Mouse (Mus musculus) regulatory T cell (primary cell): ENCODE results near the gene Nat14.

Experiments
- in situ Hi-C: fragments of 300-600 bp; cut with MboI, MseI; formaldehyde crosslinking; loops from one replicate; pipeline ENCODE4 v1.15.1; 2025; ENCODE audit warnings: high pct_unique_total_duplicates

Gene Nat14

DNA sequence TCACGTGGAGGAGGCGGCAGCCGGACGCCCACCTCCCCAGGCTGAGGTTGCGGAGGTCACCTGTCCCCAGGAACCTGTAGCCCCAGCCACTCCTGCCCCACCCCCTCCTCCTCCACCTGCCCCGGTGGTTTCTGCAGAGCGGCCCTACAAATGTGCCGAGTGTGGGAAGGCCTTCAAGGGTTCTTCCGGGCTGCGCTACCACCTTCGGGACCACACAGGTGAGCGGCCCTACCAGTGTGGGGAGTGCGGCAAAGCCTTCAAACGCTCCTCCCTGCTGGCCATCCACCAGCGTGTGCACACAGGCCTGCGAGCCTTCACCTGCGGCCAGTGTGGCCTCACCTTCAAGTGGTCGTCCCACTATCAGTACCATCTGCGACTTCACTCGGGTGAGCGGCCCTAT lies 1.9 kb upstream of the Nat14 start:
- in situ Hi-C loops: no loop called here

DNA sequence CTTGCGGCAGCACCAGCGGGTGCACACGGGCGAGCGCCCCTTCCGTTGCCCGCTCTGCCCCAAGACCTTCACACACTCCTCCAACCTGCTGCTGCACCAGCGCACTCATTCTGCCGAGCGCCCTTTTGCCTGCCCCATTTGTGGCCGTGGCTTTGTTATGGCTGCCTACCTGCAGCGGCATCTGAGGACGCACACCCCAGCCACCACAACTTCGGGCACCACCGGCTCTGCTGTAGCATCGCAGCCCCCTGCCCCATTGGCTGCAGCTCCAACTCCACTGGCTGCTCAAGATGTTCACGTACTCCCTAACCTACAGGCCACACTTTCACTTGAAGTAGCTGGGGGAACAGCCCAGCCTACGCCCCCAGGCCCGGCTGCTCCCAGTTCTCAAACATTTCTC lies 1.3 kb upstream of the Nat14 start:
- in situ Hi-C loops: no loop called here

GRCm38 (mm10) chr7:4920976-4921823 lies 628 bp upstream of the Nat14 start:
- in situ Hi-C loops: no loop called here

- in situ Hi-C loops: no loop called here
Measured at GRCm38 (mm10) chr7:4922508-4922907, 680 bp downstream of the Nat14 start.

GRCm38 (mm10) chr7:4922931-4923565 lies 1.2 kb downstream of the Nat14 start:
- in situ Hi-C loops: no loop called here

GRCm38 (mm10) chr7:4923586-4924364 lies 1.9 kb downstream of the Nat14 start:
- in situ Hi-C loops: no loop called here

- in situ Hi-C loops: no loop called here
Measured at GRCm38 (mm10) chr7:4924483-4924882, 2.7 kb downstream of the Nat14 start.

- in situ Hi-C loops: loop anchor here (5.0 kb wide), 1 partner anchor 48 kb away; the partner anchor contains the start of gene Isoc2a
Measured at GRCm38 (mm10) chr7:4924891-4925301, 3.1 kb downstream of the Nat14 start.

DNA sequence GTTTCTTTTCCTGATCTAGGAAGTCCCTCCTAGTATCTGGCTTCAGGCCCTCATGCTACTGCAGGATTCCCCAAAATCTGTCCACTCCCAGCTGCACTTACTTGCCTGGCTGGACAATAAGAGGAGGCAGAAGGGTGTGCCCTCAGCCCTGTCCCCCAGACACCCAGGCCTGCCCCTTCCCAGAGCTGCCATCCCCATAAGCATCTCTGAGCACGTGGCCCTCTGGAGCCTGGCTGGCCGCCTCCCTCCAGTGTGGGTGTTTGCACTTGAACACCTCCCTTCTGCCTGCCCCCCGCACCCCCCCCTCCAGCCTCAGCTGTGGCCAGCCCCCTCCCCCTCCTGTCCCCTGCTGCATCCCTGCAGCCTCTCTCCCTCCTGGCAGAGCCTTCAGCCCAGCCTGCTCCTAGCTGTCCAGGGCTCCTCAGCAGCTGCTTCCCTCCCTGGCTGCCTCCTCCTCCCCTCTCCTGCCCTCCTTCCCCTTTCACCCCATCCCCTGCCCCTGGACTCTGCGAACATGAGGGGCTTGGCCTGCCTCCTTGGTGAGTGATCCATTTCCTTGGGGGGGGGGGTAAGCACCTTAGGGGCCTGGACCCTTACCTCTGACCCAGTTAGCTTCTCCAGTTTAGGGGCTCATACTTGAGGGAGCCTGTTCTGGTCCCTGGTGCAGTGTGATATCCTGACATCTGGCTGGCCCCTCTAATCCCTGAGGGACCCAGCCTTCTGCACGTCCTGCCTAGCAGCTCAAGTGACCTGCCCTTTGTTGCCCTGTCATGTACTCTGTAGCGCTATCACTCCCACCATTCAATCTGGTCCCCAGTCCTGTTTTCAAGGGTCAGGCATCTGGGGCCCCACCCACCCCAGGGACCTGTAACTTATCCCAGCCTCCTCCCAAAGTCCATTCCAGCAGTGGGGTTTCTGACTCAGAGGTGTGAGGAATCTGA lies 3.9 kb downstream of the Nat14 start, which contains the start of gene Ssc5d:
Gene Ssc5d (plus strand): TSS at position 345 of the 941 bp plus-strand sequence.
- in situ Hi-C loops: loop anchor here (5.0 kb wide), 1 partner anchor 48 kb away; the partner anchor contains the start of gene Isoc2a

DNA sequence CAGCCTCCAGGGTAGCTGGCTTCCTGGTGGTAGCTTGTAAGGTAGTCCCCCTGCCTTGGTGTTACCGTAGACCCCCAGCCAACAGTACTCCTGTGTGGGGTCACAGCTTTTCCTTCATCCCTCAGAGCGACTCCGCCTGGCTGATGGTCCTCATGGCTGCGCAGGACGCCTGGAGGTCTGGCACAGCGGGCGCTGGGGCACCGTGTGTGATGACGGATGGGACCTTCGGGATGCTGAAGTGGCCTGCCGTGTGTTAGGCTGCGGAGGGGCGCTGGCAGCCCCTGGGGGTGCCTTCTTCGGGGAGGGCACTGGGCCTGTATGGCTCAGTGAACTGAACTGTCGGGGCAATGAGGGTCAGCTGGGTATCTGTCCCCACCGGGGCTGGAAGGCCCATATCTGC lies 5.0 kb downstream of the Nat14 start:
- in situ Hi-C loops: loop anchor here (5.0 kb wide), 1 partner anchor 50 kb away; the partner anchor contains the start of gene Isoc2a

GRCm38 (mm10) chr7:4927711-4928110 lies 5.9 kb downstream of the Nat14 start:
- in situ Hi-C loops: loop anchor here (5.0 kb wide), 1 partner anchor 50 kb away; the partner anchor contains the start of gene Isoc2a

DNA sequence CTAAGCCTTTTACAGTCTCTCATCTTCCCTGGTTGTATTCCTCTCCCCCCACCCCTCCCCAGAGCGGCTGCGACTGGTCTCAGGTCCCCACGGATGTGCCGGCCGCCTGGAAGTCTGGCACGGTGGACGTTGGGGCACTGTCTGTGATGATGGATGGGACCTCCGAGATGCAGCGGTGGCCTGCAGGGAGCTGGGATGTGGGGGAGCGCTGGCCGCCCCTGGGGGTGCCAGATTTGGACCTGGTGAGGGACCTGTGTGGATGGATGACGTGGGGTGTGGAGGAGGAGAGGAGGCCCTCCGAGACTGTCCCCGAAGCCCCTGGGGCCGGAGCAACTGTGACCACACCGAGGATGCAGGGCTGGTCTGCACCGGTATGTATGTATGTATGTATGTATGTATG lies 6.5 kb downstream of the Nat14 start:
- in situ Hi-C loops: loop anchor here (5.0 kb wide), 1 partner anchor 51 kb away; the partner anchor contains the start of gene Isoc2a

DNA sequence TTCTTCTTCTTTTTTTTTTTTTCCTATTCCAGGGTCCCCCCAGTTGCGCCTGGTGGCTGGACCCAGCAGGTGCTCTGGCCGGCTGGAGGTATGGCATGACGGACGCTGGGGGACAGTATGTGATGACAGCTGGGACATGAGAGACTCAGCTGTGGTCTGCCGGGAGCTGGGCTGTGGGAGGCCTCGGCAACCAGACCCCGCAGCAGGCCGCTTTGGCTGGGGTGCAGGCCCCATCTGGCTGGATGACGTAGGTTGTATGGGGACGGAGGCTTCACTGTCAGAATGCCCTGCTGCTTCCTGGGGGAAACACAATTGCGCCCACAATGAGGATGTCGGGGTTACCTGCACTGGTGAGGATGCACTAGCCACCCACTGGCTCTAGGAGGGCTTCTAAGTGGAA lies 11.3 kb downstream of the Nat14 start:
- in situ Hi-C loops: loop anchor here (10.0 kb wide), 1 partner anchor 228 kb away; no protein-coding TSS in a partner anchor

DNA sequence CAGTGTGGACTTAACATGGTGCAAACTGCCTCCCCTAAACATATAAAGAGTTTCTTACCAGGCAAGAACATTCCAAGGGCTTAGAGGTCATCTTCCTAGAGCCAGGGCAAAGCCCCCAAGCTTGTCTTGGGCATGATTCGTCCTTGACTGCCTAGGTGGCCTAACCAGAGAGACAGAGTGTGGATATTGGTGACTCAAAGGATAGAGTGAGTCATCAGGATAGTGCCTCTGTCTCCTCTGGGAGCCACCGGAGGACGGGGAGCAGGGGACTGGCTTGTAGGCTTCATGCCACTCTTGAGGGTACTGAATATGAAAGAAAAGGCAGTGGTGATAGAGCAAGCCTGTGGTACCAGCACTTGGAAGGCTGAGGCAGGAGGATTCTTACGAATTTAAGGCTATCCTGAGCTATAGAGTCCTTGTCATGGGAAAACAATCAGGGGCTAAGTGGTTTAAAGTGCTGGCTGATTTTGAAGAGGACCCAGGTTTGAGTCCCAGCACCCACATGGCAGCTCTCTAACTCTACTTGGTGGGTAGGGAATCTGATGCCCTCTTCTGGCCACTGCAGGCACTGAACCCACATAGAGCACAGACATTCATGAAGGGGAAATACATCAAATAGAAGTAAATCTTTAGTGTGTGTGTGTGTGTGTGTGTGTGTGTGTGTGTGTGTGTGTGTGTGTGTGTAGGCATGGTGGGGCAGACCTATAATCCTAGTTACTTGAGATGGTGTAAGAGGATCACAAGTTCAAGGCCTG lies 12.5 kb downstream of the Nat14 start:
- in situ Hi-C loops: loop anchor here (10.0 kb wide), 1 partner anchor 230 kb away; no protein-coding TSS in a partner anchor

- in situ Hi-C loops: loop anchor here (10.0 kb wide), 1 partner anchor 232 kb away; no protein-coding TSS in a partner anchor
Measured at GRCm38 (mm10) chr7:4936832-4937231, 15.0 kb downstream of the Nat14 start.

GRCm38 (mm10) chr7:4937392-4937791 lies 15.6 kb downstream of the Nat14 start:
- in situ Hi-C loops: loop anchor here (10.0 kb wide), 1 partner anchor 233 kb away; no protein-coding TSS in a partner anchor

DNA sequence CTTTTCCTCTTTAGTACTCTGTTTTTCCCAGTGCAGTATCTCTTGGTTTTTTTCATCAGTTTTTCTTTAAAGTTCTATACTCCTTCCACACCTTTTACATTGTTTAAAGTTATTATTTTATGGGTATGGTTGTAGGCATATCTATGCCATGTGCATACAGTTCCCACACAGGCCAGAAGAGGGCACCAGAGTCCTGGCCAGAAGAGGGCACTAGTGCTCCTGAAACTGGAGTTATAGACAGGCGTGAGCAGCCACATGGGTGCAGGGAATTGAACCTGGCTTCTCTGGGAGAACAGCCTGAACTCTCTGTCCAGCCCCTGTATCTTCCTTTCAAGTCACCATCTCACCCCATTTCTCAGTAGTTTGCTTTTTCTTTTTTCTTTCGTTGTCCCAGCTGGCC lies 16.6 kb downstream of the Nat14 start:
- in situ Hi-C loops: loop anchor here (10.0 kb wide), 1 partner anchor 234 kb away; no protein-coding TSS in a partner anchor

GRCm38 (mm10) chr7:4940068-4940479 lies 18.2 kb downstream of the Nat14 start:
- in situ Hi-C loops: loop anchor here (5.0 kb wide), 1 partner anchor 112 kb away; the partner anchor contains the start of gene Zfp580

- in situ Hi-C loops: loop anchor here (5.0 kb wide), 1 partner anchor 110 kb away; the partner anchor contains the start of gene Zfp580
Measured at GRCm38 (mm10) chr7:4942673-4943072, 20.8 kb downstream of the Nat14 start.
